Mouse (Mus musculus): ENCODE results near the gene Thbd. TPM values are rescaled to one million over a fixed set of nuclear protein-coding genes. Genes with fewer than 3 reads are reported as not detected.

Gene Thbd
- total RNA-seq, 2 experiments from 2014 or later, result 16.6 to 19.5 TPM

GRCm38 (mm10) chr2:148425709-148426382, 17.9 kb upstream of the Thbd start:
- peak; percentile 7 for DNase-seq

DNA sequence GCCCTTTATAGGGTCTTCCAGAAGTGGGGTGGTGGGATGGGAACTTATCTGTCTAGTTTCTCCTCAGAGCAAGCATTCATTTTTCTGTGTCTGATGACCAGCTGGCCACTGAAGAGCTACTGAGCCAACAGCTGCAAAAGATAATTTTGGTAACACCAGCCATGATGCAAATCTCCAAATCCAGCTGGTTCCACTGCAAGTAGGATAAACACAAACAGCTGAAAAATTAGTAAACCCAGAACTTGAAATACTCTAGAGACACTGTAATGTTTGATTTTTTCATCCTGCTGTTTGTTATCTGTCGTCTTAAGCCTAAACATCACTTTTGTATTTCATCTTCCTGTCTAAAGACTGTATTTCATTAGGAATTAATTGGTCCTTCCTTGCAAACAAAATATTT, 13.7 kb upstream of the Thbd start:
- DNase-seq, result peak; percentile 20

DNA sequence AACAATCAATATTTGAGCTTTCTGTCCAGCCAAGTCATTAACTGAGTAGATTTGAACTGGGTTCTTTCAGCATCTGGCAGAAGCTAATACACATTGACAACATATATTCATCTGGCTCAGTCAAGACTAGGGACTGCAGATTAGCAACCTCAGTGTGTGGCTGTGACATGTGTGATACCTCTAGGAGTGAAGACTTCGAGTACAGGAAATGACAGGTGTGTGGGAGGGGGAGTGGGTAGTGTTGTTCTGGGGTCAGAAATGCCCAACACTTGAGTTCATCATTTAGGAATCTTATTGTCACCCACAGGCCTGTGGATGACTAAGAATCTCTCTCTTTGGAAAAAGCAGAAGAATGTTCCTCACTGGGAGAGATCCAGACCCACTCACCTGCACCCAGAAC, 13.1 kb upstream of the Thbd start:
- no peak for DNase-seq

DNA sequence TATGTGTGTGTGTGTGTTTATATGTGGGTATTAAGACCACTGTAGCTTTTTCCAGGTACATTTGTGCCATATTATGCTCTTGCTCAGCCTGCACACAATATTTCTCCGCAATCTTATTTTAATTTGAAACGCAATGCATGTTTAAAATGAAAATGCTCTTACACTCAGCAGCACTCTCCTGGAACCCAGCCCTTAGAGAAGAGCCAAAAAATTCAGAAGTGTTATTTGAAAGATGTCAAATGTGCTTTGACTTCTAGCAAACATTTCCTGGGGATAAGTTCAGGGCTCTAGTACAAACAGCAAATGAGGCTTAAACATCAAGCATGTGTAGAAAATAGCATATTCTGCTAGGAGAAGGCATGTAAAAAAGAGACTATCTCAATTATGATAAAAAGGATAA, 11.8 kb upstream of the Thbd start:
- DNase-seq, result no peak

DNA sequence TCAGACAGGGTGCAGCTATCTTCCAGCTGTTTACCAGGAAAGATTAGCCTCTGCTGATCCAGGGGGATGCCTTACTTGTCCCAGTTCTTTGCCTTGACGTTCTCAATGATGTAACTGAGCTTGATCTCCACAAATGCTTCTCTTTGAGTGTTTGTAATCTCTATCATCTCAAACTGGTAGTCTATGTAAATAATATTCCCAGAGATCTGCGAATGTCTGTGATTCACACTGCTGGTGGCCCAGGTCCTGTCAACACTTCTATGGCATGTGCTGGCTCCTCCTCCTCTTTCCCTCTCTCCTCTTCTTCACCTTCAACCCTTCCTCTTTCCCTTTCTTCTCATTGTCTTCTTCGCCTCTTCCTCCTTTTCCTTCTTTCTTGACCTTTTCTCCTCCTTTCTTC, 11.2 kb upstream of the Thbd start:
- no peak for DNase-seq

GRCm38 (mm10) chr2:148409821-148410220, 1.8 kb upstream of the Thbd start:
- DNase-seq, result no peak

DNA sequence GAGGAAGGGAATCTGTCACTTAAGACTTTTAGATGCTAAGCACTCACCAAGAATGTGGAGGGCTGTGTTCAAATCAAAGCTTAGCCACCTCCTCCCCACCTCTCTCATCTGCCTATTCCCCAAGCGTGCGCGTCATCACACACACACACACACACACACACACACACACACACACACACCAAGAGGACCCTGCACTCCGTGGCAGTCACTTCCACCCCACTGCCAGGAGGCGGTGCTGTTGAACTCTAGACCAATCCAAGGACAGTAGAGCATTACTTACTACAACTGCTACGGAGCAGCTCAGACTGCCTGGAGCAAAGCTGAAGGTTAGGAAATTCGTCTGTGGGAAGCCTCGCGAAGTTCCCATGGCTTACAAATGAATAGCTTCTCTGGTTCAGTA, 1.2 kb upstream of the Thbd start:
- peak; percentile 83 for DNase-seq

DNA sequence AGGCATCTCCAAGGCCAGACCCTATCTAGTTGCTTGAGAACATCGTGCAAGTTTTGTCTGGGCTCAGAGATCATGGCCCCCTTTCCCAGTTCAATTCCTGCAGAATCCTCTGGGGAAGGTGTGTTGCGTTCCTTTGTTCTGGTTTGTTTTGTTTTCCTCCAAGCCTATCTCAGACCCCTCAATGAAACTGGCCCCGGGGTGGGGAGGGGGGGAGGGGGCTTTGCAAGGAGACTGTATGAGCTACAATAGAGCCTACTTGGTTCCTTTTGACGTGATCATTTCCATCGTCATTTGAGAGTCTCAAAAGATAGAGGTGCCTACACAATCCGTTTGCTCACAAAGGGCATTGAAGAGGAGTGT, 753 bp upstream of the Thbd start:
- no peak for DNase-seq

- DNase-seq, result peak; percentile 53
Observed at GRCm38 (mm10) chr2:148406971-148407869, 768 bp downstream of the Thbd start.

GRCm38 (mm10) chr2:148406160-148406970, 1.6 kb downstream of the Thbd start:
- DNase-seq, result no peak

DNA sequence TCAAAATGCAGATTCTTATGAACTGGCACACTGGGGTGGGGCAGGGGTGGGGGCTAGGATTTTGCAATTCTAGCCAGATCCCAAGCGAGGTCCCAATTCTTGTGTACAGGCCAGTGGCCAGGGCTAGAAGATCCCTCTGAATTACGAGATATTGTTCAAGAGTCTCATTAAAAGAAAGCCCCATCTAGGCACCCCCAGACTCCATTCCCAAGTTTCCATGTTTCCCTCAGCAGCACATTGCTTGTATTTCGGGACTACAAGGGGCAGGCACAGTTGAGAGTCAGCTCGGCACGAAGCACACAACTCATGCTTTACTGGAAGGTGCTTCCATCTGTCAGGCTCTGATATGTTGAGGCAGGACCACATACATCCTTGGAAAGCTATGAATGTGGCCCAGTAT, 3.1 kb downstream of the Thbd start:
- DNase-seq, result no peak

GRCm38 (mm10) chr2:148402227-148402626, 5.8 kb downstream of the Thbd start:
- DNase-seq, result no peak

GRCm38 (mm10) chr2:148398901-148399685, 8.9 kb downstream of the Thbd start:
- DNase-seq, result no peak

GRCm38 (mm10) chr2:148397784-148398100, 10.2 kb downstream of the Thbd start:
- no peak for DNase-seq

DNA sequence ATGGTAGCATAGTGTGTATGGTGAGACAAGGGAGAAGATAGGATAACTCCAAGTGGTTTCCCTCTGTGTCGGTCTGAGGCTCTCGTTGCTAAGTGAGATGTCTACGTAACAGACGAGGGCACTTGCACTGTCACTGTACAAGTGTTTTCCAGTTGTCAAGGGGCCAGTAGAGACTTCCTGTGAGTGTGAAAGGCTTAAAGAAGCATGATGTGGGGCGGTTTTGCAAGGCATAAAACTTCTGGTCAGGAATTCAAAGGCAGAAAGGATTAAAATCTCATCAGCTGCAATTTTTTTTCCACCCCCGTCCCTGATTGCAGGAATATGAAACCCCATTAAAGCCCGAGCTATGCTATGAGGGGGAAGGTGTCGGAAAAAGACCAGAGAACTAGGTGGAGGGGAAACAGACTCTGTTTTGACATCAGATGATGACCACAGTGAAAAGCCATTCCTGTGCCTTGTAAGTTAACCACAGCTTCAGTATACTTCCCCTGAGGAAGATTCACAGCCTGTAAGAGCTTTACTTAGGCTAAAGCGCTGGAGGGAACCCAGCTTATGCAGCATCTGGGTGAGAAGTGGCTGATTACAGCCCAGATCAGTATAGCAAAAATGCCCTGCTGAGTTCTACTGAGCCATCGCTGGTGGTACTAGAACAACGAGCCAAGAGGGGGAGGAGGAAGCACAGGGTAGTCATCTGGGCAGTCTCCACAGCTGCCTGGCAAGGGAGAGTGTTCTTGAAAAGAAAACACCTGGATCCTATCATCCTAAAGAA, 10.8 kb downstream of the Thbd start:
- DNase-seq, result no peak

- DNase-seq, result no peak
Observed at GRCm38 (mm10) chr2:148396209-148396608, 11.8 kb downstream of the Thbd start.

DNA sequence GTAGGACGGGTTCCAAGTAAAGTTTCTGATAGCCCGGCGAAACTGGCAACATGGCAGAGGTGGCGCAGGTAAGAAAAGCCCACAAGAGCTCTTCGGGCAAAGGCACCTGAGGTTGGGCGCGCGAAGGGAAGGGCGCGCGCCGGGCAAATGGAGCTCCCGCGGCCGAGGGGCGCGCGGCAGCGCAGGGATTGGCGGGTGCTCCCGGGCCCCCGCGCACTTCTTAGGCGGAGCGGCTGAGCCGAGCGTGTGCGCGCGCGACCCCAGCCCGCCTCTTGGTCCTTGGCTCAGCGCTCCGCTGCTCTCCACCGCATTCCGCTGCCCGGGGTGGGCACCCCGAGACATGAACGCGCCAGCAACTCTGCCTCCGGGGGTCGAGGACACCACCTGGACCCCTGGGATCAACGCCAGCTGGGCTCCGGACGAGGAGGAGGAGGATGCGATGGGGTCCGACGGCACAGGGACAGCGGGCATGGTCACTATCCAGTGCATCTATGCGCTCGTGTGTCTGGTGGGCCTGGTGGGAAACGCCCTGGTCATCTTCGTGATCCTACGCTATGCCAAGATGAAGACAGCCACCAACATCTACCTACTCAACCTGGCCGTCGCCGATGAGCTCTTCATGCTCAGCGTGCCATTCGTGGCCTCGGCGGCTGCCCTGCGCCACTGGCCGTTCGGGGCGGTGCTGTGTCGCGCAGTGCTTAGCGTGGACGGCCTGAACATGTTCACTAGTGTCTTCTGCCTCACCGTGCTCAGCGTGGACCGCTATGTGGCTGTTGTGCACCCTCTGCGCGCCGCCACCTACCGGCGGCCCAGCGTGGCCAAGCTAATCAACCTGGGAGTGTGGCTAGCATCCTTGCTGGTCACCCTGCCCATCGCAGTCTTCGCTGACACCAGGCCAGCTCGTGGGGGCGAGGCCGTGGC, 12.6 kb downstream of the Thbd start, which contains the start of gene Sstr4:
Sstr4 (plus strand) TSS at position 214 of the 921 bp plus-strand sequence.
- peak; percentile 44 for DNase-seq

- DNase-seq, result no peak
Observed at GRCm38 (mm10) chr2:148393846-148394245, 14.1 kb downstream of the Thbd start.

DNA sequence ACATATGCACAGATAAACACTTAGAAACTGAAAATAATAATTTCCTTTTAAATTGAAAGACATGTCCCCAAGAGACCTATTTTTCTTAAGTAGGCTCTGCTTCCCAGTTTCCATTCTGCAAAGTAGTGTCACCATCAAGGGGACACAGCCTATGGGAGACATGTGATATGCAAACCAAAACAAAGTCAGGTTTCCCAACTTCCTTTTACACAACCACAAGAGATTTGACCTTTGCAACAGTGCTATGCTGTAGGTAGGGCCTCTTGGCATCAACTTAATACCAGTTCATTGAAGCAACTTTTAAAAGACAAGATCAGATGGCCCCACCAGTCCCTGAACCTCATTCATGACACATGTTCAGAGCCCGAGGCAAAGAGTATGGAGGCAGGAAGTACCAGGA, 14.8 kb downstream of the Thbd start:
- DNase-seq, result no peak

Data from gastrocnemius, postnatal 25 days (tissue).